Mouse (Mus musculus) brown adipose tissue, adult 24 weeks (tissue): Measurements from ENCODE around the gene Wfdc6a. TPM values are rescaled to one million over a fixed set of nuclear protein-coding genes. Genes with fewer than 3 reads are reported as not detected.

ENCODE experiments used
- H3K27ac ChIP-seq: fragments of 200-500 bp; replicated peaks from 2 replicates; pipeline ENCODE4 v1.5.1; 2012; ENCODE audit warnings: low read depth, mild to moderate bottlenecking, low read length
- H3K4me1 ChIP-seq: fragments of 200-500 bp; 2 replicates; pipeline ENCODE4 v1.6.1; 2012; ENCODE audit warnings: low read length, mixed read lengths; ENCODE audit not compliant: control insufficient read depth, insufficient read depth, insufficient read length
- H3K4me3 ChIP-seq: fragments of 200-500 bp; 2 replicates; pipeline ENCODE4 v1.5.1; 2012; ENCODE audit warnings: low read depth, mild to moderate bottlenecking, low read length, moderate library complexity; ENCODE audit not compliant: insufficient read depth
- polyA plus RNA-seq: library from polyadenylated mRNA; stranded (reverse); fragments of >200 nt; gene quantifications from 2 replicates; pipeline ENCODE4 v1.2.4, GENCODE M21; 2012; ENCODE audit not compliant: missing spikeins, insufficient read depth, insufficient read length

The Wfdc6a gene
- polyA plus RNA-seq, 1 experiment = not detected

DNA sequence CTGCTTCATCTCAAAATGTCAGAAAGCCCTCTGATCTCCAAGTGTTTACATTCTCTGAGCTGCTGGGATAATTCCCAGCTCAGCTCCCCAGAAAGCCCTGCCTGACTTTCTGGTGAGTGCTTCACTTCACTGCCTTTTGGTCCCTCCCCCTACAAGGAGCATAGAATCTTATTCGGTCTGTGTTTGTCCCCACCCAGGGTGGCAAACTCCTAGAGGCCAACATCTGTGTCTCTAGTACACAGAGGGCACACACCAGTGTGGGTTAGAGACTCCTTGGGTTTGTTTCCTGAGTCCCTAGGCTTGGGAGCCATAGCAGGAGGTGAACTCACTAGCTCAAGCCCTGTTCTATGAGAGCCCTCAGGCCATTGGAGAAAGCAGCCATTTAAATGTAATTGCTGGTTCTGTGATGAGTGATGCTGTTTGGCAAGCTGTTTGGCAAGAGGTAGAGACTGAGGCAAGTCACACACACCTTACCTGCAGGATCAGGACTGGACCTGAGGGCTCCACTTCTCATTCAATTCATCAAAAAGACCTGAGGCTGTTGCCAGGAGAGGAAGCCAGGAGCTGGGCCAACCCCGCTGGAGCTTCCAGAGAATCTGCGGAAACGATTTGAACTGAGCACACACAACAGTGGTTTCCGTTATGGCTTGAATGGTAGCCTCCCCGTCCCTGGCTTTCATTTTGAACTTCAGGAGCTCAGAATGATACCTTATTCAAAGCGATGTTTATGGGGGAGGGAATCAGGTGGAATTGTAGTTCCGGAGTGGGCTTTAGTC, 44.4 kb downstream of the Wfdc6a start:
- no peak overlapping the region for H3K4me3 ChIP-seq
- H3K4me1 ChIP-seq = no peaks in the 10 kb centered on the region
- H3K27ac ChIP-seq = no peak overlapping the region

DNA sequence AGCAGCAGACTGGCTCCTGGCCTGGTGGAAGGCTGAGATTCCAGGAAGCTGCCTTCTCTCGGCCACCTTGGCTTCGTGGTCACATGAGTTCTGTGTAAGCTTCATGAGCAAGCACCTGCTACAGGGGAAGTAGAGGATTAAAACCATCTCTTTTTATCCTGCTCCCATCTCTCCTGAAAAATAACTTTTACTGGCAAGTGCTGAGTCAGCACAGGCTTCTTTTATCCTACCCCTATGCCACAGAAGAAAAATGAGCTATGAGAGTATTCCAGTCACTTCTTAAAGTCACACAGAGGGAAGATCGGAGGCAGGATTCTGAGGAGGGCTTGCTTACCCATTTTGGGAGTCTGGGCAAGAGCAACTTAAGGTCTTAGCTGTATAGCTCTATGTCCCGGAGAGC, 48.2 kb downstream of the Wfdc6a start:
- Histone ChIP-seq H3K4me1 (no peaks in the 10 kb centered on the region), H3K4me3 (no peak overlapping the region)

DNA sequence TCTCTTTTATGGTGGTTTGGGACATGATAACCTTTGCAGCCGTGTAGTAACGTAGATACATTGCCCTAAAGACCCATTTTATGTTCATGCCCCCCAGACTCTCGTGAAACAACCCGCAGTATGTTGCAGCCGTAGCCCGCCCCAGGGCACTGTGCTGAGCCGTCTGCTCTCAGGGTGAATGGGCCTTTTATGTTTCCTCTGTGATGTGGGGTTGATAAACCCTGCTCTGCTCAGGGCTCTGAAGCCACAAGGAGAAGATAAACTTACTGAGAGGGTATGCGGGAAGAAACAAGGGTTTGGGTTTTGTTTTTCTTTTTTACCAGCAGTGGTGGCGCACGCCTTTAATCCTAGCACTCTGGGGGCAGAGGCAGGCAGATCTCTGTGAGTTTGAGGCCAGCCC, 50.9 kb downstream of the Wfdc6a start:
- Histone ChIP-seq H3K4me1 (no peaks in the 10 kb centered on the region), H3K27ac (no peak overlapping the region), H3K4me3 (no peak overlapping the region)

More for the DNA sequence above, 48.2 kb downstream of the Wfdc6a start:
- H3K27ac ChIP-seq = no peak overlapping the region

DNA sequence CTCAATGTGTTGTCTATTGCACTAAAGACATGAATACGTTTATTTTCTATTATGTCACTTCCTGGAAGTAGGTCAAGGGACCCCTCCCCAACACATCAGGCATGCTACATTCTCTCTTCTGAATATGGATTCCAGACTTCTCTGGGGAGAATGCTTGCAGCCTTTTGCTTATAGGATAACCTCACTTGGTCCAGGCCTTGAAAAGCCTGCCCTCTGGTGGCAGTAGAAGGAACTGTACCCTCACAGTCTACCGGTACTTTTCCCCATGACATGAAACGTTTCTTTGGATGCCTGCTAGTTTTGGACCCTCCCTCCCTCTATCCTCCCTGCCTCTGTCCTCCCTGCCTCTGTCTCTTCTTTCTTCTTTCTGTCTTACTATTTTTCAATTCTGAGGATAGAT, 54.1 kb downstream of the Wfdc6a start:
- Histone ChIP-seq H3K27ac (no peak overlapping the region), H3K4me1 (no peaks in the 10 kb centered on the region), H3K4me3 (no peak overlapping the region)

Other genes starting within 250 kb of the Wfdc6a start
- 2.6 TPM in 1 of 2 replicates, not detected in the other for gene Slpi, start 196.4 kb downstream of the Wfdc6a start, polyA plus RNA-seq
- not detected in 2 replicates for gene Rbpjl, start 182.3 kb downstream of the Wfdc6a start, polyA plus RNA-seq
- 0.52 TPM in 1 of 2 replicates, not detected in the other for gene Matn4, start 180.3 kb downstream of the Wfdc6a start, polyA plus RNA-seq
- gene Sdc4, start 141.6 kb downstream of the Wfdc6a start, polyA plus RNA-seq = 34.7 and 37.6 TPM in 2 replicates
- gene Sys1, start 128.5 kb downstream of the Wfdc6a start, polyA plus RNA-seq = 24.4 and 27.2 TPM in 2 replicates
- 2.4 TPM in 1 of 2 replicates, not detected in the other for gene Gm20458, start 124.5 kb downstream of the Wfdc6a start, polyA plus RNA-seq
- gene Trp53tg5, start 111.7 kb downstream of the Wfdc6a start, polyA plus RNA-seq = not detected in 2 replicates
- 23.0 and 26.8 TPM in 2 replicates for gene Dbndd2, start 99.3 kb downstream of the Wfdc6a start, polyA plus RNA-seq
- 15.7 and 21.6 TPM in 2 replicates for gene Pigt, start 87.9 kb downstream of the Wfdc6a start, polyA plus RNA-seq
- gene Wfdc2, start 23.0 kb downstream of the Wfdc6a start, polyA plus RNA-seq = not detected in 2 replicates
- gene Spint3, start 12.0 kb downstream of the Wfdc6a start, polyA plus RNA-seq = not detected in 2 replicates
- gene Eppin, start 8.1 kb upstream of the Wfdc6a start, polyA plus RNA-seq = not detected in 2 replicates
- gene Wfdc6b, start 28.1 kb upstream of the Wfdc6a start, polyA plus RNA-seq = not detected in 2 replicates
- gene Wfdc8, start 28.2 kb upstream of the Wfdc6a start, polyA plus RNA-seq = not detected in 2 replicates
- not detected in 2 replicates for gene Wfdc16, start 53.3 kb upstream of the Wfdc6a start, polyA plus RNA-seq
- gene Wfdc10, start 70.6 kb upstream of the Wfdc6a start, polyA plus RNA-seq = not detected in 2 replicates
- gene Wfdc9, start 71.1 kb upstream of the Wfdc6a start, polyA plus RNA-seq = not detected in 2 replicates
- not detected in 2 replicates for gene Wfdc11, start 88.6 kb upstream of the Wfdc6a start, polyA plus RNA-seq
- not detected in 2 replicates for gene Wfdc13, start 99.7 kb upstream of the Wfdc6a start, polyA plus RNA-seq
- gene Spint4, start 113.1 kb upstream of the Wfdc6a start, polyA plus RNA-seq = not detected in 2 replicates
- gene Spint5, start 129.9 kb upstream of the Wfdc6a start, polyA plus RNA-seq = not detected in 2 replicates
- gene Wfdc3, start 160.5 kb upstream of the Wfdc6a start, polyA plus RNA-seq = not detected in 2 replicates
- gene Dnttip1, start 160.5 kb upstream of the Wfdc6a start, polyA plus RNA-seq = 12.7 and 16.6 TPM in 2 replicates
- 1.4 and 3.8 TPM in 2 replicates for gene Ube2c, start 184.5 kb upstream of the Wfdc6a start, polyA plus RNA-seq
- gene Tnnc2, start 194.5 kb upstream of the Wfdc6a start, polyA plus RNA-seq = 204 and 410 TPM in 2 replicates
- gene Snx21, start 200.4 kb upstream of the Wfdc6a start, polyA plus RNA-seq = 28.2 and 36.8 TPM in 2 replicates
- gene Acot8, start 219.4 kb upstream of the Wfdc6a start, polyA plus RNA-seq = 15.5 and 16.3 TPM in 2 replicates
- 1.5 and 3.6 TPM in 2 replicates for gene Zswim3, start 219.7 kb upstream of the Wfdc6a start, polyA plus RNA-seq
- 4.1 and 5.3 TPM in 2 replicates for gene Zswim1, start 237.2 kb upstream of the Wfdc6a start, polyA plus RNA-seq
- not detected in 2 replicates for gene Spata25, start 243.1 kb upstream of the Wfdc6a start, polyA plus RNA-seq
- 44.9 and 55.0 TPM in 2 replicates for gene Ctsa, start 247.4 kb upstream of the Wfdc6a start, polyA plus RNA-seq
- 1.1 and 4.1 TPM in 2 replicates for gene Neurl2, start 248.0 kb upstream of the Wfdc6a start, polyA plus RNA-seq